Mouse (Mus musculus) granulocyte monocyte progenitor cell, adult 5-6 weeks (primary cell): ENCODE results near the gene Iqgap1. TPM values are rescaled to one million over a fixed set of nuclear protein-coding genes. Genes with fewer than 3 reads are reported as not detected.
A peak's percentile ranks its signal among the peaks of the same experiment; 100 is the strongest.

Experiments
- ATAC-seq: replicated peaks from 2 replicates; pipeline ENCODE4 v1.8.0; 2016; ENCODE audit warnings: mild to moderate bottlenecking, moderate TSS enrichment, inconsistent platforms; ENCODE audit not compliant: poor library complexity, severe bottlenecking
- total RNA-seq, 2 experiments: library from RNA; stranded (forward) in 1 of 2; stranded (reverse) in 1 of 2; fragments of 200-712, 200-1000 nt in 1 of 2; fragments of >200 nt in 1 of 2; fragmentation: Nextera tagmentation in 1 of 2; gene quantifications; 2 replicates each; pipeline ENCODE4 v1.2.3; 2014 to 2017

Gene Iqgap1
- total RNA-seq, 2 experiments from 2014 or later, result 92.9 to 95.4 TPM

DNA sequence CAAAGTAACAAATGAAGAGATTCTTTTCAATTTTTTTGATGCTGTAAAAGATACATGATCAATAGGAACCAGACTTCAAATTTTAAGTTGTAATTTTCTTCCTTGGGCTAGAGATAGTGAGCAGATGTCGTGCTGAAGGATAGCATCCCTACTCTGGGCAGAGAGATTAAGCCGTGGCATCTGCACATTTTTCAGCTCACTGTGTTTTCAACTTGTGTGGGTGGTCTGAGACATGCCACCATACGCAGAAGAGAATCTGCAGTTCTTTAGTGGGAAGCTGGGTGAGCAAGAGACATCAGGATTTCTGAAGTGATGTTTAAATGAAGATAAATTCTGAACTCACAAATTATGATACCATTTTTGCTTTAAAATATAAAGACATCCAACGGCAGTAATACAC lies 19.4 kb downstream of the Iqgap1 start:
- ATAC-seq, result no peak

DNA sequence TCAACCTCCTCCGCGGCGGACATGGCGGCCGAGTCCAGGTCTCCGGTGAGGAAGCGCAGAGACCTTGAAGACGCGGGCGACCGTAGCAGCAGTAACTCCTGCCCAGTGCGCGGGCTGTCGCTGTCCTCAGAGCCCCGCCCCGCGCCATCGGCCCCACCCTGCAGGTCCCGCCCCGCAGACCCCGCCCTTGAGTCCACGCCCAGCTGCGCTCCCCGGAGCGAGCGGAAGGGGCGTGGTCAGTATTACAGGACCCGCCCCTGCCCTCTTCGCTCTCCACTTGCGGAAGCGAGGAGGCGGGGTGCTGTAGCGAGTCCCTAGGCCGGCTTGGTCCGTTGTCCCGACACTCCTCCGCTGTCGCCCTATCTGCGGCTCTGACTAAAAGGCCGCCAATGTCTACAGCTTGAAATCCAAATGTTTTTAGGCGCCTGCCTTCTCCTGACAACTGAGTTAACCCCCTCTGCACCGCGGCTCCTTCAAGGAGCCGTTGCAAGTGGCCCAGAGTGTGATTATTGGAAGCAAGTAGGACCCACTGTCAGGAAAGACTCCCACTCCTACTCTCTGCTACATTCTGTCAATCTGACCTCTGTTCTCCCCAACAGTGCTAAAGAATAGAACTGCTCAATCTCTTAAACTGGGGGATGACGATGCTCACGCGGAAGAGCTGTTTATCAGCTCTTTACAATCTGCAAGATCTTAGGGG lies 22.5 kb downstream of the Iqgap1 start:
- ATAC-seq, result peak; percentile 92

DNA sequence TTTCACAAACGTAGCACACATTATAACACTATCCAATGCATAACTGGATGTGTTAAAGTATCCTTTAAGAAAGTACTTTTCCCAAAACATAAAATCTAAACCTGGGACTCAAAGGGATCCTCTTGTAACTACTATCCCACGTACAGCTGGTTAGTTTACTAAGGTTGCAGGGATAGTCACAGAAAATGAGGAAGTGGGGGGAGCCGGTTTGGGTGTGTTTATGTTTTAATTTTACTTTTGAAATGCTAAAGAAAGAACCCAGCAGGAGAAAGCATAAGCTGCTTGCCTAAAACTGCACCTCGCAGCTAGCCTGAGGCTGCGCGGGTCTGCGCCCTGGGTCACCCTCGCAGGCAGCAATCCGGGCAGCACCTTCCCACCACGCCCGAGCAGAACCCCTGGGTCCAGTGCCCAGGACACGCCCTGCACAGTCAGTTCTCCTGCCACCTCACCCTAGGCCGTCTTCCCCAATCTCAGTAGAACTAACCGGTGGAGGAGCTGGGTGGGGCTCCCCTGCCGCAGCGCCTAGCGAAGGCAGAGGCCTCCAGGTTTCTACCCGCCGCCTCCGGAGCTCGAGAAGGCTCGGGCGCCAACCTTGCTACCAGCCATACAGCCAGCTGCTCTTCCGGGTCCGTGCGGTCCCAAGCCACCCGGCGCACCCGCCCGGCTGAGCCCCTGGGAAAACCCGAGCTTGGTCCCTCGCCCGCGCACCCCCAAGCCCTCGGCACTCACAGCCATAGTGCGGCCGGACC lies 23.2 kb downstream of the Iqgap1 start:
- peak; percentile 74 for ATAC-seq

DNA sequence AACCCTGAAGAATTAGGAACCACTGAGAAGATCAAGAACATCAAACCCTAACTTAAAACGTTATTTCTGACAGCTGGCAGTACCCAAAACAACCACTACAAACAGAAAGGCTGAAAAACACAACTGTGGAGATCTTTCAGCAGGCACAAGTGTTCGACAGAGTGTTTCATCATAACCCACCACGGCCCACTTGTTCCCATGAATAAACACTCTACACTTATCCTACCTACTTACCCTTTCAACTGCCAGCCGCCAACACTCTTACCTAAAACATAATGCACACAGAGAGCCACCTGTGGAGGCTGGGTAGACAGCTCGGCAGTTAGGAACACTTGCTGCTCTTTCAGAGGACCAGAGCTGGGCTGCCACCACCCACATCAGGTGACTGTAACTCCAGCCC lies 26.5 kb downstream of the Iqgap1 start:
- ATAC-seq, result no peak

DNA sequence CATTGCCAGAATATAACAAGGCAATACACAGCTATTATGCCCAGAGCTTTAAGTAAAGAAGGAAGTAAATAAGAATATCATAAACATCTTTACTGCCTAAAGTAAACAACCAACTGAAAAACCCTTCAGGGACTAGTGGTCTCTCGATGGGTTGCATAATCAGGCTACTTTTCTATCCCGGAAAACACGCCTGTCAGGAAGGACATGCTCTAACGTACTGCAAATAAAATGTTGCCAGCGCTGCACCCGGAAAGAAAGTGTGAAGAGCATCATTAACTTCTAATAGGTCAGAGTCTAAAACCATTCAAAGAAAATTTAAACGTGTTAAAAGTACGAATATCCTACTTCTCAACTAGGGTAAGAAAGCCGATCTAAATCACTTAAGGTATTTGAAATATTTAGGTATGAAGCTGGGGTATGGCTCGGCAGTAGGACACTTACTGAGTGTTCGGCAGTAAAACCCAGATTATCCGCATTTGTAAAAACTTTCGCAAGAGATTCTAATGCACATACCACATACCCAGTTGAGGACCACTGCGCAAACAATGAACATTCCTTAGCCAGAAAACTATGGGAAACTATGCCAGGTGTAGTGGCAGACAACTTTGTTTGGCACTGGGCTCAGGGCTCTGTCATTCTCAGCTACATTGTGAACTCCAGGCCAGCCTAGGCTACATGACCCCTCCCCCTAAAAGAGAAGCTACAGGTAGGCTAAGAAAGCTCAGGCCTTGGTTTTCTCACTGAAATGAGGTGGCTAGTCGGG lies 28.8 kb downstream of the Iqgap1 start:
- ATAC-seq, result no peak

DNA sequence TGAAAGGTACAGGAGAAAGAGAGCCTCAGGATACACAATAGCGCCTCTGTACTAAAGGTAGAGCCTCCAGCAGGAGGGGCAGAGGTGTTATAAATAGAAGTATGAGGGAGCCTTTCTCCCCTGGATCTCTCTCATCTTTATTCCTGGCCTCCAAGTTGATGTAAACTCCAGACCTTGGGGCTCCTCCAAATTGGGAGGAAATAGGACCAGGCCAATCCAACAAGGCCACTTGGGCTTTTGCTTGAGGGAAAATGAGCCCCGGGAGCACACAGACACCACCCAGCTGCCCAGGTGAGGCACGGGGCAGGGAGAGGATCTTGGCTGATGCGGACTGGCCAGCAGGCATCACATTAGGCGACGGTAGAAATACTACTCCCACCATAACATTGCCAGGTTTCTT lies 29.5 kb downstream of the Iqgap1 start:
- no peak for ATAC-seq

DNA sequence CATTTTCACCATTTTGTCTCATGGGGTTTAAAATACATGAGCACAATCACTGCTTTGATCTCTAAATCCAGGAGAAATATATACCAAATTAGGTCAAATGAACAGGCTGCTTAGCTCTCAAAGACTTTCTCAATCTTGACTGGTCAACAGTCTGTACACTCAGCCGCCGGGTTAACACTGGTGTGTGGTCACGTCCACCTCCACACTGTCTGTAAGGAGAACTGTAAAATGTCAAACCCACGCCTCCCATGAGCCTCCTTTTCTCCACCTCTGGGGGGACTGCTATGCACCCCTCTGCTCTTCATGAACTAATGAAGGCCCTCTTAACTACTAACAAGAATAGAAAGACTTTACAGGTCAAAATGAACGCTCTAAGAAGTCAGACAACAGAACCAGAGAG lies 36.2 kb downstream of the Iqgap1 start:
- 0 out of 2 replicates have a peak, but pooled peaks have one; percentile 23 for ATAC-seq

DNA sequence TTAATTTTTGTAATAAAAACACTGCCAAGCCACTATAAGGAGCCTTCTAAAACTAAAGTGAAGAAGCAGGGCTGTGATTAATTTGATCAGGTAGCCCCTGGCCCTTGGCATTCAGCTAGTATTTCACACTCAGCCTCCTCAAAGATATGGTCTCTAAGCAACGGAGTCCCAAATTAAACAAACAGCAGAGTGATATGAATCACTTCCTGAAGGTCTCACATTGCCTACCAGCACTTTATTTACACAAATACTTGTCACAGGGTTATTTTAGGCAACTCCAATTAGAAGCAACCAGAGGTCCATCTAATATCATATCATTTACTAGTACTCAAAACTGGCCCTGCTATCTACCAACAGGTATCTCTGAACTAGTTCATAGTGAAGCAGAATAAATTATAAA lies 36.7 kb downstream of the Iqgap1 start:
- ATAC-seq, result peak; percentile 73

DNA sequence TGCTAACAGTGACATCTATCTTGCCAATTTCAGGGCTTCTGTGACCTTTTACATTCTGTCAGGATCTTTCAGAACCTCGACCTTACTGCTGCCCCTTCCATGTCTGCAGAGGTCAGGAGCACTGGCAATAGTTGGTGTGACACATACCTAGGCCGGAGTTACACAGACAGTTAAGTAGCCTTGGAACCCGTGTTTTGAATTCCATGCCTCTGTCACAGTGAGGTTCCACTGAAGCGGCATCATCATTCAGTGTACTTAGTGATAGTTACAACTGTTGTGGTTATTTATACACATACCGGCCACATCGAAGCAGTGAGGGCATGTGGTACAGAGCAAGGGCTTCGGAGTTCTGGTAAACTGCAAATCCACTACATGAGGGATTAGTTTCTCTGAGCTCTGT lies 37.8 kb downstream of the Iqgap1 start:
- no peak for ATAC-seq

DNA sequence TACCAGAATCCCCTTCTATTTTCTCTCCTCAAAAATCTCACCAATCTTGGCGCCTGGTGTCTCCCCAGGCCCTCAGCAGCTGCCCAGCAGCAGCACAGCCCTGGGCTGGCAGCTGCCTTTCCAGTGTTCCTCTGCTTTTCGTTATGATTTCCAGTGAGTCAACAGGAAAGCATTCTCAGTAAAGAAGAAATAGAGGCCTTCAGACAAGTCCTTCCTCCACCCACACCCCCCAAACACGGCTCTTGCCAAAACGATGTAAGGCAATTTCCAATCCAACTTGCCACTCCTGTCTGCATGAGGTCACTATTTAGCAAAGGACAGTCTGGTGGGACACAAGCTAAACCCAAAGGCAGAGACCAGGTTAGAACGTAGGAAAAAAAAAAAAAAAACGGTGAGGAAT lies 39.0 kb downstream of the Iqgap1 start:
- no peak for ATAC-seq

DNA sequence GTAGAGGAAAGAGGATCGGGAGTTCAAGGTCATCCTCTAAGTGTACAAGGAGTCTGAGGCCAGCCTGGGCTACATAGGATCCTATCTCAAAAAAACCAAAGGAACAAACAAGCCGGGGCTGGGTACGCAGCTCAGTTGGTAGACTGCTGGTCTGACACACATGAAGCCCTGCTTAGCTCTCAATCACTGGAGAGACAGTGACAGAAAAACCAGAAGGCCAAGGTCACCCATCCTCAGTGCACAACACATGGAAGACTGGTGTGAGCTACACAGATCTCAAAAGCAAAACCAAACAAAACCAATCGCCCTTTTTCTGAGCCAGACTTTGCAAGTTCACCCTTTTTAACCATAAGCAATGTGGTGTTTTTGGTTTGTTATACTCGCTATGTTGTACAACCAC lies 41.9 kb downstream of the Iqgap1 start:
- ATAC-seq, result no peak

DNA sequence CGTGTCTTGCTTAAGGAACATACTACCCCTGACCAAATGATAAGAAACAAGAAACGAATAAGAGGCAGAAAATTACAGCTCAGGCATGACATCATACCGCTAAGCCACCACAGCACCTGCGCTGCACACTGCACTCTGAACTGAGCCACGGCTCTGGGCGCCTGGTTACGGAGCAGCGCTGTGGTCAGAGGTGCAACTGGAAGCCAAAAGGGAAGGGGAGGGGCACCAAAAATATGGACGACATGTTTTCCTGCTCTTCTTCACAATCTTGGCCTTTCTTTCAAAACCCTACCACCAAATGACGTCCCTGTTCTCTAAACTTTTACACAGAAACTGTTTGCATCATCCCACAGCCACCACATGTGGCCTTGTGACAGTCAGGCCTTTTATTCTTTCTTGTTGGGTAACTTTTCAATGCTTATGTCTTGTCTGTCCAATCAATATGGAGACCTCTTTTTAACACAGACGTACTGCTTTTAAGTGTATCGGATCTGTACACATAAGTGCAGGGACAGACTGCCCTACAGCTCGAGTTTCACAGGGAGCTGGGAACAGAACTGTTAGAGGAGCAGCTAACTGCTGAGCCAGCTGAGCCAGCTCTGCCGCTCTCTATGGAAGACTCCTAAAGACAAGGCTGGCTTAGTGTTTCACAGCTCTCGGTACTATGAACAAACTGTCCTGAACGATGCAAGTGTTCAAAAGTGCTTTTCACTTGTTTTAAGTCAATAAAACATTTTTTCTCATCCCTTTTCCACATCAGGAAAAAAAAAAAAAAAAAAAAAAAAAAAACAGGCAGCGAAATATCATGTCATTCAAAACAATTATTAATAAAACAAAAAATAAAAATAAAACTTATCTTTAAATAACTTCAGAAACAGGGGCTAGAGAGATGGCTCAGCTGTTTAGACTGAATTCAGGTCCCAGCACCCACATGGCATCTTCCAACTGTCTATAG lies 43.3 kb downstream of the Iqgap1 start:
- ATAC-seq, result peak; percentile 74

DNA sequence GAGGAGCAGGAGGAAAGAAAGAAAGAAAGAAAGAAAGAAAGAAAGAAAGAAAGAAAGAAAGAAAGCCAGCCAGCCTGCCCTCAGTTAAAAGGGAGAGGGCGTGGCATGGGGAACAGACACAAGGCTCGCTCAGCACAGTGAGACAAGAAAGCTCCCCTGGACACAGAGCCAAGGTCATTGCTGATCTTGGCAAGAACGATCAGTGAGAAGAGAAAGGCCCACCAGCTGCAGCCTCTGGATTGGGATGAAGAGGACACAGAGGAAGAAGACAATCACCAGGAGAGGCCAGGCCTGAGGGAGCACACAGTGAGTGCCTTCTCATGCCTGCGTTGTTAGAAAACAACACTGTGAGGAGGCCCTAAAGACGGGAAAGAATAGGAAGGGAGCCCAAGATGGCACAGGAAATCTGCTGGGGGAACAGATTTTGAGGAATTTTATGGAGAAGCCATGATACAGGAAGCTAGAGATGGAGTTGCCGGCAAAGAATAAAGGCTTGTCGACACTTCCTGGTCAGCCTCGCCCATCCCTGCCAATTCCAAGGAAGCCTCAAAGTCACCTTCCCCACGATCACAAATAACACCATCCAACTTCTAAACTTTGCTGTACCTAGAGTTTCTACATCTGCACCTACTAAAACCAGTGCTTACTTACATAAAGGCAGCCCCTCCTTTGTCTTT lies 44.2 kb downstream of the Iqgap1 start:
- no peak for ATAC-seq

DNA sequence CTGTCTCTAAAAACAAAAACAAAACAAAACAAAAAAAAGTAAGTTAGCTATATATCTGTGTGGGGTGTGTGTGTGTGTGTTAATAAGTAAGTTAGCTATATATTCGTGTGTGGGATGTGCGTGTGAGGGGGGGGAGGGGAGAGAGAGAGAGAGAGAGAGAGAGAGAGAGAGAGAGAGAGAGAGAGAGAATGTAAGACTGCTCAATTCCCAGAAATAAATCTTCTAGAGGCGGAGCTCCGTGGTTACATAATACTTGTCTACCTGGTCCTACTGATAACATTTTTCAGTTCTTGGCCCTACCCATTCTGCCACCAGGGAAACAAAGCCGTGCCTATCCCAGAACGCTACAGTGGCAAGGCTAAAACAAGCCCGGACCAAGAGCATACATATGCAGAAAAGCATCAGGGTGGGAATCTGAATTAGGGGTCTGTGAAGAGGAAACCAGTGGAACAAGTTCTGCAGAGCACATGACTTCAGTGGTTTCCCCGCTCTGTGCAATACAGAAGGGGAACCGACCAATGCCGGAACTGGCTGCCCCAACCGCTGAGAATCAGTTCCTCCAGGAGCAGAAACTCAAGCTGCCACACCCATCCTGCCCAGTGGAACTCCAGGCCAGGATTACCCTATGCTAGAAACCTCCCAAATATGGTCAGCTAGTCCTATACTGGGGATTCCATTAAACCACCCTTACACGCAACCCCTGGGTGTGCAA lies 46.7 kb downstream of the Iqgap1 start:
- ATAC-seq, result peak; percentile 71

DNA sequence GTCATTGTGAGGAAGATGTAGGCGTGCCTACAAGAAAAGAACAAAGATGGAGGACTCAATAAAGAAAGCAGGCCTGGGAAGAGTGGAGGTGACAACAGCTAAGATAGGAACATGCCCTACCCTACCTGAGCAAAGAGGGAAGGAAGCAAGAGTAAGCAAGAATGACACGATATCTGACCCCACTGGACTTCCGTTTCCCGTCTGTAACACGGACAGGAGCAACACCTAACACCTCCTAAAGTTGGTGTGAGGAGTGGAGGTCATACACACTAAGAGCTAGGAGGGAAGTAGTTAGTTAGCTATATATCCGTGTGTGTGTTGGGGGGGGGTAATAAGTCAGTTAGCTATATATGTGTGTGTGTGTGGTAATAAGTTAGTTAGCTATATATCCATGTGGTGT lies 47.4 kb downstream of the Iqgap1 start:
- 0 out of 2 replicates have a peak, but pooled peaks have one; percentile 2 for ATAC-seq

DNA sequence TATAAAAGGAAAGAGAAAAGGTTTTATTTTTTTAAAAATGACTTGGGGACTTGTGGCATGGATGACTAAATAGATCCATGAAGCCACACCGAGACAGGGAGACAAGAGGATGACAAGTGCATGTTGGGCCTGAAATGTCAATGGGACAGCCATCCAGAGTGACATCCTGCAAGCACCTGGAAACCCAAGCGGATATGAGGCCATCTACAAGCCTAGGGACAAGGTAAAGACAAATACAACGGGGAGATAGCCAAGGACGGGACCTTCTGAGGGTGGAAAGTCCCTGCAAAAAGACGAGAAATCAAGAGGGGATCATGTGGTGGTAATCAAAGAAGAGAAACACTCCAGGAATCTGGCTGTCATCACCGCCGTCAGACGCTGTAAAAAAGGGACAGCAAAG lies 48.6 kb downstream of the Iqgap1 start:
- ATAC-seq, result no peak

DNA sequence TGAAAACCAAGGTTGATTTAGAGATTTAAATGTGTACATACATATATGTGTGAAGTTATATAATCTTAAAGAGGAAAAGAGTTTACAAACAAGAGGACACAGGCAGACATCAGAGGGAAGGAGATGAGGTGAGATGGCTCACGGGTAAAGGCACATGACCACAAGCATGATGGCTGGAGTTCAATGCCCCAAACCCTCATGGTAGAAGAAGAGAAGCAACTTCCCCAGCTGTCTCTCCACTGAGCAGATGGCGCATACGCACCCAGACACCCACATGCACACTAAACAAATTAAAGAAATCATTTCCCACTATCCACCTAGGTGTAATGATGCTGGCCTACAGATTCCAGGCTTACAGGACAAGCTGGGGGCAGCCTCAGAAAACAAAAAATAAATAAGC lies 49.7 kb downstream of the Iqgap1 start:
- no peak for ATAC-seq

DNA sequence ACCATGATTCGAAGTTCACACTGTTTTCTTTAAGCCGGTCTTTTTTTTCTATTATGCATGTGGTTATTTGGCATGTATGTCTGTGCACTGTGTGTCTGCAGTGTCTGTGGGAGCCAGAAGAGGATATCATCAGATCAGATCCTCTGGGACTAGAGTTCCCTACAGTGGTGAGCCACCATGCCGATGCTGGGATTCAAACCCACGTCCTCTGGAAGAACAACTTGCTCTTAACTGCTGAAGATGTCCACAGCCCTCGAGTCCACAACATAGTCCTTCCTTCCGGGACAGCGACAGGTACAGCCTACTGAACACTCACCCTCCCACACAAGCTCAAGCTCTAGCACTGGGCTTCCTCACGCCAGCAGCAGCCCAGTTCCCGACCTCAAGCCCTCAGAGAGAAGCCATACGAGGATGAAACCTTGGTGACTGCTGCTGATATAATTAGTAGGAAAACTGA lies 50.3 kb downstream of the Iqgap1 start:
- no peak for ATAC-seq
